Mouse (Mus musculus) kidney, adult 9 months (tissue): Measurements from ENCODE around the gene Zfp354a.
A peak's percentile ranks its signal among the peaks of the same experiment; 100 is the strongest.
"Not testable (repeated sequence)": the region's sequence is repeated elsewhere in the genome, so short reads cannot be mapped to it uniquely, and the experiment has no call there.

Experiments
- DNase-seq: peaks from one replicate; pipeline ENCODE4 v3.0.0; 2022

Gene Zfp354a

DNA sequence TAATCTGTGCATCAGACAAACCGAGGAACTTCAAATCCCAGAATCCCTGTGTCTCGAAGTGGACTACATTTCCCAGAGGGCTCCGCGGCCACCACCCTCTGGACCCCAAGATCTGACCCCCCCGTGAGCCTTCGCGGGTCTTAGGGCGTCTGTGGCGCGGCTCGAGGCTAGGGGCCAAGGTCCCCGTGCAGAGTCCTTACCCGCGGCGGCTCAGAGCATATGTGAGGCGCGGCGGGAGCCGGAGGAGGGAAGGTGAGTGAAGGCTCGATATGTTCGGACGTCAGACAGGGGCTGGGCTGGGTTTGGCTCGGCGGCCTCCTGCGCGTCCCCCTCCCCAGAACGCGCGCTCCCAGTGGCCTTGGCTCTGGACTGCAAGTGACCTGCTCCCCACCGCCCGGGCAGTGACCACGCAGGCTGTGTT is at the start of gene Zfp354a:
Gene Zfp354a (plus strand): TSS at position 107 of the 421 bp plus-strand sequence.
- peak; percentile 81 for DNase-seq

DNA sequence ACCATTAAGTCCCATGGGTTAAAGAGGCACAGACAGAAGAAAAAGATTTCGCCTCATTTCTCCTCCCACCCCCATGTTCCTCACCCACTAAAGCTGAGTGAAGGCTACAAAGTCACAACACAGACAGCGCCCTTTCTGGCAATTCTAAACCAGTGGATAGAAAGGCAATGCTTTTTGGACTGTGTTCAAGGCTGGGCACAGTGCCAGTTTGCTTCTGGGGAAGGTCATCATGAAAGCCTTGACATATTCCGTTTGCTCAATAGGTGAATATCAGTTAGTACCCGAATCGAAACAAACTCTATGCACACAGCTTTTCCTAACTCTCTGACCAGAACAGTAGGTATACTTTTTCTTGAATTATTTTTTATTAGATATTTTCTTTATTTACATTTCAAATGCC is 47.2 kb upstream of the Zfp354a start:
- DNase-seq = peak; percentile 38

DNA sequence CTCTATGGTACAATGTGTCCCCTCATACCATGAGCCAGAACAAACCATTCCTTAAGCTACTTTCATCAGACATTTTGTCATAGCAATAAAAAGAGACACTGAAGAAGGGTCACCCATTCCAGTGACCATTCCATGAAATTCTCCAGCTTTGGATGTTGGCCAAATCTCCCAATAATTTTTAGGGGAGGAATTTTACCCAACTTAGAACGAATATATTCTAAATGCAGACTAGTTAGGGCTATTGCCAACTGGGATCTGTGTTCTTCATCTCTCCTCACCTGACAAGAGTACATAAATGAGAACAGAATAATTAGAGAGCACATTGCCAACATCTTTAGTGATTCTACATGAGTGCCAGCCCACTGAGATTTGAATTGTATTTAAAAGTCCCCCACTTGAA is 45.1 kb upstream of the Zfp354a start, which contains the start of gene Olfr54:
Gene Olfr54 (plus strand): TSS at position 301 of the 400 bp plus-strand sequence.
- no peak for DNase-seq

DNA sequence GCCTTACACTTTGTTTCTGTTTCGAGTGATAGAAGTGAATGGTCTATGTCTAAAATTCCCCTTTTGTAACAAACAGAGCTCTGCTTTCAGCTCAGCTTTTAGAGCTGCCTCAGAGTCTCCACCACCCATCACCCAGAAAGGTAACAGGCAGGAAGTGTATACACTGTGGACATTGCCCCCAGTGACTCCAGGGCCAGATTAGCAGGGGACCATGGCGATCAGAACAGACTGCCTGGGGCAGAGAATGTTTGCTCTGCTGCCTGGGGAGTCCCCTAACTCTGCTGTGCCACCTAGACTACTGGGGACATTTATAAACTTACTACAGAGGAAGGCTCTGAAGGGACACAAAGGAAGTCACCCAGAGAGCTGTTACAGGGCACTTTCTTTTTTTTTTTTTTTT is 42.7 kb upstream of the Zfp354a start:
- DNase-seq = no peak

DNA sequence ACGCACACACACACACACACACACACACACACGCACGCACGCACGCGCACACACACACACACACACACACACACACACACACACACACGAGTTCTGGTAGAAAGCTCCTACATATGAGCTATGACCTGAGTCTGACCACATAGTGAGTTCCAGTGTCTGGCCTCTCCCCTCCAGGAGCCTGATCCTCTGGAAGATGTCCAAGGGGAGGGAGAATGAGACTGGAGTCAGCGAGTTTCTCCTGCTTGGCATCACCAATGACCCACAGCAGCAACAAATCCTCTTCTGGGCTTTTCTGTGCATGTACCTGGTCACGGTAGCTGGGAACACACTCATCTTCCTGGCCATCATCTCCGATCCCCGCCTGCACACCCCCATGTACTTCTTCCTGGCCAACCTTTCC is 32.2 kb upstream of the Zfp354a start:
- DNase-seq = peak; percentile 28

DNA sequence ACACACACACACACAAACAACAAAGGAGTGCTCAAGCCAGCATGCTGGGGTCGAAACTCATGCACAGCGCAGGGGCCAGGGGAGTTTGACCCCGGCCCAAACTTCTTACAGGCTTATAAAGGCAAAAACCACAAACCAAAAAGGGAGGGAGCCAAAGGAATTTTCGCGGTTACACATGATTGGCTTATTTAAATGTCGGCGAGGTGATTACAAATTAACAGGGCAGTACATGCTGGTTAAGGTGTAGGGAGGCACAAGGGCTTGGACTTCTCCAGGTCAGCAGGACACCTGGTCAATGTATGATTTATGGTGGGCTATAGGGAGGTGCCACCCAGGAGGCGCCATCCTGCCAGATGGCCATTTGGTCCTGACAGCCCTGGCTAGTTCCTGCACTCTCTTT is 29.7 kb upstream of the Zfp354a start:
- DNase-seq = peak; percentile 58

DNA sequence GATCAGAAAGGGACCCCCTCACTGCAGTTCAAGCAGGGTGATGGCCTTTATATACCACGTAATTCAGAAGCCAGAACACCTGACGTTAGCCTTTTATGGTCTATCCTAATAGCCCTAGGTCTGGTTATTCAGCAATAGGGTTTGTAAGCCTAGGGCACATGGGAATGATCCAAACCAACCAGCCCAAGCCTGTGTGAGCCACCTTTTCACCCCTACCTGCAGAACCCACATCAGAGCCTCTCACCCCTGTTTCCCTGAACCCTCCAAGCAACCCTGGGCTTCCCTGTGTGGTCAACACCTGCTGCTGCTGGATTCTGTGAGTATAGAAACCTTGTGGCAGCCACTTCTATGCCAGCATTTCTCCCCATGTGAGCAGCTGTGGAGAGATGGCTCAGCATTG is 28.8 kb upstream of the Zfp354a start:
- peak; percentile 30 for DNase-seq

DNA sequence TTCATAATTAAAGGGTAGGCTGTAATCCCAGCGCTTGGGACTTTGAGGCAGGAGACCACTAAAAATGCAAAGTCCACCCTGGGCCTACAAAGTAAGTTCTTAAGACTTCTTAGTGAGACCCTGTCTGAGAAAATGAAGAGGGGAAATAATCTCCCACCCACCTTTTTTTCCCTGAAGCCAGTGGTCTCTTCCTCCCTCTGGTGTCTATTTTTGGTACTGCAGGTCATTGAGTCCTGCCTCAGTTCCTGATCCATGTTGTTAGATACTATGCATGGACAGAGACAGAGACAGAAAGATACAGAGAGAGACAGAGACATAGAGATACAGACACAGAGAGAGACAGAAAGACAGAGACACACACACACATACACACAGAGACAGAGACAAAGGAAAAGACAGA is 26.2 kb upstream of the Zfp354a start:
- DNase-seq = peak; percentile 37

DNA sequence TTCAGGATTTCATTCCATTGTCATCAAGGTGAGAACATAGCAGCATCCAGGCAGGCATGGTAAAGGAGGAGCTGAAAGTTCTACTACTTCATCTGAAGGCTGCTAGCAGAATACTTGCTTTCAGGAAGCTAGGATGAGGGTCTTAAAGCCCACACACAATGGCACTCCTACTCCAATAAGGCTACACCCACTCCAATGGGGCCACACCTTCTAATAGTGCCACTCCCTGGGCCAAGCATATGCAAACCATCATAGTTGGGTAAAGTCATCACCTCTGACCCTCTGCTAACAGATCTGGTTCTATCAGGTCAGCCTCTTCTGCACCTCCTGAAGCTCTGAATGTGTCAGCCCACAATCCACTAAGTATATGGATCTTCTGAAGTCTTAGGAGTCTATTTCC is 24.9 kb upstream of the Zfp354a start:
- not testable (repeated sequence) for DNase-seq

DNA sequence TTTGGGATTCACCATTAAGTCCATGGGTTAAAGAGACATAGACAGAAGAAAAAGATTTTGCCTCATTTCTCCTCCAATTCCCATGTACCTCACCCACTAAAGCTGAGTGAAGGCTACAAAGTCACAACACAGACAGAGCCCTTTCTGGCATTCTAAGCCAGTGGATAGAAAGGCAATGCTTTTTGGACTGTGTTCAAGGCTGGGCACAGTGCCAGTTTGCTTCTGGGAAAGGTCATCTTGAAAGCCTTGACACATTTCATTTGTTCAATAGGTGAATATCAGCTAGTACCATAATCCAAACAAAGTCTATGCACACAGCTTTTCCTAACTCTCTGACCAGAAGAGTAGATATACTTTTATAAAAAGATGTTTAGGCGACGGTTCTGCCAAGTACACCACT is 23.1 kb upstream of the Zfp354a start:
- peak; percentile 48 for DNase-seq

DNA sequence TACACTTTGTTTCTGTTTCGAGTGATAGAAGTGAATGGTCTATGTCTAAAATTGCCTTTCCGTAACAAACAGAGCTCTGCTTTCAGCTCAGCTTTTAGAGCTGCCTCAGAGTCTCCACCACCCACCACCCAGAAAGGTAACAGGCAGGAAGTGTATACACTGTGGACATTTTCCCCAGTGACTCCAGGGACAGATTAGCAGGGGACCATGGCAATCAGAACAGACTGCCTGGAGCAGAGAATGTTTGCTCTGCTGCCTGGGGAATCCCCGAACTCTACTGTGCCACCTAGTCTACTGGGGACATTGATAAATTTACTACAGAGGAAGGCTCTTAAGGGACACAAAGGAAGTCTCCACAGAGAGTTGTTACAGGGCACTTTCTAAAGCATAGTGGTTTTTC is 14.3 kb upstream of the Zfp354a start:
- not testable (repeated sequence) for DNase-seq

DNA sequence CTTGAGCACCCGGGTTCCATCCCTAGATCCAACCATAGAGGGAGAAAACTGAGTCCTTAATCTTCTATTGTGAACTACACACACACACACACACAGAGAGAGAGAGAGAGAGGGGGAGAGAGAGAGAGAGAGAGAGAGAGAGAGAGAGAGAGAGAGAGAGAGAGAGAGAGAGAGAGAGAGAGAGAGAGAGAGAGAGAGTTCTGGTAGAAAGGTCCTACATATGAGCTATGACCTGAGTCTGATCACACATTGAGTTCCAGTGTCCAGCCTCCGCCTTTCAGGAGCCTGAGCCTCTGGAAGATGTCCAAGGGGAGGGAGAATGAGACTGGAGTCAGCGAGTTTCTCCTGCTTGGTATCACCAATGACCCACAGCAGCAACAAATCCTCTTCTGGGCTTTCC is 11.2 kb upstream of the Zfp354a start, which contains the start of gene Olfr1375:
Gene Olfr1375 (plus strand): TSS at position 301 of the 400 bp plus-strand sequence.
- DNase-seq = peak; percentile 19

DNA sequence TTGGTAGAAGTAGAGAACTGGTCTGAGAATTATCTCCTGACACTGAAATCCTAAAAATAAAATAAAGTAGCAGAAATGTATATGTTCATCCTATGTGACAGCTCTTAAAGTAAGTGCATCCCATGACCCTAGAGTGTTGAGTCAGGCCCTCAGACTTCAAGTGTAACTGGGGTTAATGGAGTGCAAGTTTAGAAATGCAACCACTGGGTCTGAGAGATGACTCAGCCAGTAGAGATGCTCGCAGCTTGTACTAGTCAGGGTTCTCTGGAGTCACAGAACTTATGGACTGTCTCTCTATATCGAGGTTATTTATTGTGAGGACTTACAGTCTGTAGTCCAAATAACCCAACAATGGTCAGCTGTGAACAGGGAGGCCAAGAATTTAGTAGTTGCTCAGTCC is 7.4 kb upstream of the Zfp354a start:
- no peak for DNase-seq

DNA sequence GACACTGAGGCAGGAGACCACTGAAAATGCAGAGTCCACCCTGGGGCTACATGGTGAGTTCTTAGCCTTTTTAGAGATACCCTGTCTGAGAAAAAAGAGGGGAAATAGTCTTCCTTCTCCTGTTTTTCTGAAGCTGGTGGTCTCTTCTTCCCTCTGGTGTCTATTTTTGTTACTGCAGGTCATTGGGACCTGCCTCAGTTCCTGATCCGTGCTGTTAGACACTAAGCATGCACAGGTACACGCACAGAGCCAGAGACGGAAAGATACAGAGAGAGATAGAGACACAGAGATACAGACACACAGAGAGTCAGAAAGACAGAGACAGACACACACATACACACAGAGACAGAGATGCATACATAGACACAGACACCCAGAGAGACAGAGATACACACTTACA is 5.8 kb upstream of the Zfp354a start:
- DNase-seq = peak; percentile 10

DNA sequence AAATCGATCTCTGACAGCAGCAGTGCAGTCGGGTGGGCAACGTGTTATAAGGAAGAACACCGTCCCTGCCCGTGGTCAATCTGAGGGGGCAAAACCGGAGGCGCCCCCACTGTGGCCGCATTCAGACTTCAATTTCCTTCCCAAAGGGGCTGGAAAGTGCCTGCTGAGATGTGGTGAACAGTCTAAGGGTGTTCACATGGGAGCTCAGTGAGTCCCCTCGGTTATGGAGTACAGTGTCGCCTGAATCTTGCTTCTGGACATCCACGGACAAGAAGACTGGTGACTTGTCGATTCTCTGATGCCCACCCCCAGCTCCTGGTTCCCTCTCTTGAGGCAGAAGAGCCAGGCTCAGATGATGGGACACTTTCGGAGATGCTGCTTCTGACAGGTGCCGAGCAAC is 583 bp downstream of the Zfp354a start:
- peak; percentile 6 for DNase-seq

DNA sequence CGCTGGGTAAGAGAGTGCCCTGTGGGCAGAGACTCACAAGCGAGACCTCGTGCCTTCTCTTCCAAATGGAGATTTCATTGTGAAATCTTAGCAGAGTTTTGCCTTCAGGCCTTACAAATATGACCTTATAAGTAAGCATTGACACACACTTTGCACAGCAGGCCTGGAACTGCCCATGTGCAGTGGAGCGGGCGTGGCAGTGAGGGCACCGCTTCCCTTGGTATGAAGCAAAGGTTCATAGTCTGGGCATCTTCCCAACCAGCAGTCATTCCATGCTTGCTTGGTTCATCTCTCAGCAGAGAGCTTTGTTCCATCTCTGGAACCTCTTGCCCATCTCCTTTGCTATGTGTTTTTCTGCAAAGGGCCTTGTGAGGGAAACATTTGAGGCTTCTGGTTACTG is 1.9 kb downstream of the Zfp354a start:
- DNase-seq = peak; percentile 86

DNA sequence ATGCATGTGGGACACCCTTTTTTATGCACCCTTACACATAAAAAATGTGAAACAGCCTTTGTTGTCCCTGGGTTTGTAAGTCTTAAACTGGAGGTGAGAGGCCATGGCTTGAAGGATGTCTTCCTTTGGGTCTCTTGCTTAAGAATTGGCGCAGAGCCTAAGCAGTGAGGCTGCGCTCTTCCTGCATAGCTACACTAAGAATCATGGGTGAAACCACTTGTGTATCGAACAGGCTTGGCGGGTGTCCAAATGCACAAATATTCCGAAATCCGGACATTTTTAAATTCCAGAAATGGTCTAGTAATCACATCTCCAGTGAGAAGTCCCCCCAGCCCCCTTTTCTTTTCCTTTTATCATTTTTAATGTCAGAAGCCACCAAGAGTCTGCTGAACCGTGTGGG is 4.2 kb downstream of the Zfp354a start:
- DNase-seq = no peak

DNA sequence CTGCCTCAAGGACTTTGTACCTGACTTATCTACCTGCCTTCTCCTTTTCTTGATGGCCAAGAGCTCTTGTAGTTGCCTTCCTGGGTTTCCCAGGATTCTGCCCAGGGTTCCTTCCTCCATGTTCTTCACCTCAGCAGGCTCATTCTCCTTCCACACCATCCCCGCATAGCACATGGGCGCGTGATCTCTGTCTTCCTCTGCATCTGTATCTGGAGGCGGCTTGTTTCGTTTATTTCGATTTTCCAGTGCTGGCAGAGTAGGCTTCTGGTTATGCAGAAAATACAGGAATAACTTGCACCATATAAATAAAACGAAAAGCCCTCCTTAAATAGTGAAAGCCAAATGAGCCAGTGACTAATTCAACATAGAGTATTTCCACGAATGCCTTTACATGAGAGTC is 4.8 kb downstream of the Zfp354a start:
- DNase-seq = no peak

DNA sequence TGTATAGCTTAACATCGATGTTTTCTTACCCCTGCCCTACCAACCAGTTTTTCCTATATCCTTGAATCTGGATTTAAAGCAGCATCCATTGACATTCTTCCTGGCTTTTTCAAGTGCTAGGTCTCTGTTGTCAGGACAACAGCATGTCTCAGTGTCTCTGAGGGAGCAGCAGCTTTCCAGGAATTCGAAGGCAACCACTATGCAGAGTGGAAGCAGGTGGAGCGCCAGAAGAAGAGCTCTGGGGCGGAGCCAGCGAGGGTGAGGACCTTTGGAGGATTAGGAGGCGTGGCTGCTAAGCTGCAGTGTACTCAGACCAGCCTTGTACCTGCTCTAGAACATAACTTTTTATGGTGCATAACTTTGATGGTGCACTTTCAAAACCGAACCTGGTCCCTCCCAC is 25.5 kb downstream of the Zfp354a start:
- peak; percentile 12 for DNase-seq

DNA sequence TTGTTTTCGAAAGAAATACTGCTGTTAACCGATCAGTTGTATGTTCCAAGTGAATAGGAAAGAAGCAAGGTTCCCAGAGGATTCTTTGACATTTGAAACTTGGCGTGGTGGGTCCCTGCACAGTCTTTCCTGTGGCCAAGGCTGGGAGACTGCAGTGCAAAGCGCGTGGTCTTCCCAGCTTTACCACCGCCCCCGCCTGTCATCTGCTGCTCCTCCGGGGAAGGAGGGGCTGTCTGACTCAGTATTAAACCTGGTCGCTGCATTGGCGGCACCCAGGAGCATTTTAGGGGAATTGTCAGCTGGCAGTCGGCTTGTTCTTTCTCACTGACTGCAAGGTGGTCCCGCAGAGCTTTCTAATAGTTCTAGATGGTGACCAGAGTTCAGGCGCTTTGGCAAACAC is 26.2 kb downstream of the Zfp354a start:
- no peak for DNase-seq

DNA sequence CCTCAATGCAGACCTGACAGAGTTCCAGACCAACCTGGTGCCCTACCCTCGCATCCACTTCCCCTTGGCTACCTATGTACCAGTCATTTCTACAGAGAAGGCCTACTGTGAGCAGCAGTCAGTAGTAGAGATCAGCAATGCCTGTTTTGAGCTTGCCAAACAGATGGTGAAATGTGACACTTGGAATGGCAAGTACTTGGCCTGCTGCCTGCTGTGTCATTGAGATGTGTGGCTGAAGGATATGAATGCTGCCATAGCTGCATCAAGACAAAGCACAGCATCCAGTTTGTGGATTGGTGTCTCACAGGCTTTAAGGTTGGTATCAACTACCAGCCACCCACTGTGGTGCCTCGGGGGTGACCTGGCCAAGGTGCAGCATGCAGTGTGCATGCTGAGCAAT is 48.2 kb downstream of the Zfp354a start:
- DNase-seq = no peak

DNA sequence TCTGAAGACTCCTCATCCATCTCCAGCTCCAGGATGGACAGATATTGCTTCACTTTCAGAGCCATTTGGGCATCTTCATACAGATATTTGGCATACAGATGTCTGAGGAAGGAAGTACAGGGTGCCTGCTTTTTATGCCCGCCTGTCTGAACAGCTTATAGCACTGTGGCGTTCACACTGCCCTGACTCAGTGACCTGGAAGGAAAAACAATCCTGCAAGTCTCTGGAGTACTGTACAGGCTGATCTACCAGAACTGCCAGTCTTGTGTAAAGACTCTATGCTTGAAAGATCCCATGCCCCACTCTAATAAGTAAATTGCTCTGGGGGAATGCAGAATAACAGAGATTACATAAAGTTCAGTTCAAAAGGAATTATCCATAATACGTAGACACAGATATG is 51.6 kb downstream of the Zfp354a start:
- DNase-seq = no peak
